Mouse (Mus musculus): Measurements from ENCODE around the gene Abhd16a.

Abhd16a gene

DNA sequence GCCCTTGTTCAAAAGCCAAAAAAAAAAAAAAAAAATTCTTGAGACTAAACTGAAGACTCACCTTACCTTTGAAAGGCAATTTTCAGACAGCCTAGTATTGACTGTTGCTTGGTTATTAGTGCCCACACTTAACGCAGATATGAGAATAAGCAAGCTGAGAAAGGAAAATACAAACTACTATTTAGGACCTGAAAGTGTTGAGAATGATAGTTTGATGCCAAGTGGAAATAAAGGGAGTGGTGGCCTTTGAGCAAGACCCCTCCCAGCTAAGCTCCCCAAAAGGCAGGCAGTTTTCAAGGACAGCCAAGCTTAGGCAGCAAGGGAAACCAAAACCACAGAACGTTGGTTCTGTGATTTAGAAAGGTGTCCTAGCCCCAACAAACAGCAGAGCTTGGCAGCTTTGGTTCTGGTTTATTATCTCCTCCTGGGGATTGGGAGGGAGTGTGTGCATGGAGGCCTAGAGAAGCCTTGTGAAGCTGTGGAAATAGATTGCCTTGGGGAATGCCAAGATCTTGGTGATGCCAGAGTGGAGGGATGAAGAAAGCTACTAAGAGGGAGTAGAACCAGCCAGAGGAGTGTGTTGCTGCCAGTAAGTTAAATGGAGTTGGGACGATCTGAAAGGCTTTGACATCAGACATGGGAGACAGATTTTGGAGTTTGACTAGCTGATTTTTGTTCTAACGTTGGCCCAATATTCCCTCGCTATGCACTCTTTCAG is 59.0 kb downstream of the Abhd16a start:
- DNase-seq (ENCODE audit: low read depth), result no peak

DNA sequence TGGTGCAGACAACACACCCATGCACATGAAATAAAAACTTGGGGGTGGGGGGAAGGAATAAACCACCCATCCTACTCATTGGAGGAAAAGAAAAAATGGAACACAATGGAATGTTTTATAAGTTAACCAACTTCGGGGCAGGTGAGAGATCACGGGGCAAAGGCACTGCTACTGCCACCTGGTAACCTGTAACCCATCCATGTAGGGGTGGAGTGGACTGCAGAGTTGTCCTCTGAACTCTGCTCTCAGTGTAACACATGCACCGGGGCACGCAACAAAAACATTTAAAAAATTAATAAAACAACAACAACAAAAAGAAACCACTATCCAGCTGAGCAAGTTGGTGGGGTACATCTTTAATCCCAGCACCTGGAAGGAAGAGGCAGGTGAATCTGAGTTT is 63.1 kb downstream of the Abhd16a start:
- no peak for DNase-seq (ENCODE audit: low read depth)

All from naive thymus-derived CD4-positive, alpha-beta T cell, adult 2 months (primary cell).